14 mouse cellular contexts compared by ENCODE assay signal in the genomic region with DNA sequence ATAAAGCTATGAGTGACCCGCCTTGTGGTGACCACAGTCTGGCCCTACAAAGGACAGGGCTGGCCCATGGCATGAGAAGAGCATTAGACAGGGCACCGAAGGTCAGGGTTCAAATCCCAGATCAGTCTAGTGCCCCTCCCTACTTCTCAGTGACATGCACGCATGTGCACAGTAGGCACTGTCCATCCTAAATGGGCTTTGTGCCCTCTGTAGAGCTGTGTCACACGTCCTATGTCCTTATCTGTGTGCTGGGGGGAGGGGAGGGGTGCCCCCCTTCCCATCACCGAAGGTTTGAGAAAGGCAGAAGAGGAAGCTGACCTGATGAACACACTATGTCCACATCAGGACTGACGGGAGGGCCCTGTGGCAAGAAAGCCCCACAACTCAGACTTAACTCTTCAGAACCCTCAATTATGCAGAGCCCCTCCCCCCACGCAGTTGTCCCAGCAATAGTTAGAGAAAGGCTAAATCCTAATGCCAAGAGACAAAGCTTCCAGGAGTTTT. TPM values are rescaled to one million over a fixed set of nuclear protein-coding genes. Genes with fewer than 3 reads are reported as not detected.
DNase-seq lines count a peak whose midpoint lies in the region; ATAC-seq and TF ChIP-seq lines count a peak whose summit lies in the region.
"Had no signal": no experiment of that assay in that cellular context is flagged by ENCODE, and none has a peak within 500 bp of the region (broad histone marks: within the 10 kb centered on the region; RNA-seq: fewer than 3 reads in every experiment).

No protein-coding gene starts in this region.

- 0 out of 2 replicates have a peak, but pooled peaks cover 3% of the 10 kb centered on the region for H3K36me3 ChIP-seq in liver, postnatal 0 days (replicated peaks; ENCODE audit: insufficient read depth, low read length)
- H3K36me3 ChIP-seq in liver, embryonic 11.5 days (ENCODE audit: control insufficient read depth, insufficient read depth, low read length), result no peaks in the 10 kb centered on the region
- peaks cover 36% of the 10 kb centered on the region for H3K36me3 ChIP-seq in embryonic facial prominence, embryonic 10.5 days (replicated peaks)
- H3K36me3 ChIP-seq: forebrain, embryonic 15.5 days; midbrain, embryonic 12.5 days had no signal

- intact Hi-C loops in left cerebral cortex, postnatal 14 days (cut with DNase I), result no loop called here

- peak; percentile 42 for DNase-seq in liver, postnatal 0 days
- DNase-seq in liver, embryonic 11.5 days (ENCODE audit: low spot score), result no peak
- DNase-seq in embryonic facial prominence, embryonic 10.5 days (ENCODE audit: low spot score), result no peak
- no peak for DNase-seq in layer of hippocampus, adult 18-20 months (ENCODE audit: low spot score in 2 of 2)
- DNase-seq in left cerebral cortex, postnatal 14 days (ENCODE audit: low spot score in 2 of 2), result no peak
- DNase-seq: adrenal gland, adult 8-10 months; gastrocnemius, postnatal 14 days; left cerebral cortex, postnatal 4 days had no signal

- no peak for TF ChIP-seq EP300 in liver, postnatal 0 days (IDR thresholded peaks at IDR 0.05; ENCODE audit: low read depth)

- H3K9ac ChIP-seq in liver, postnatal 0 days (replicated peaks), result no peak overlapping the region
- H3K9ac ChIP-seq in liver, embryonic 11.5 days (ENCODE audit: low read depth, low read length), result no peak overlapping the region
- H3K9ac ChIP-seq: forebrain, embryonic 15.5 days; midbrain, embryonic 12.5 days had no signal

- peaks cover 11% of the 10 kb centered on the region for H3K27me3 ChIP-seq in liver, postnatal 0 days (ENCODE audit: insufficient read depth, low read length)
- peaks cover 16% of the 10 kb centered on the region for H3K27me3 ChIP-seq in liver, embryonic 11.5 days (replicated peaks; ENCODE audit: control insufficient read depth, insufficient read depth, low read length)
- H3K27me3 ChIP-seq in embryonic facial prominence, embryonic 10.5 days (replicated peaks; ENCODE audit: low read depth, poor library complexity, severe bottlenecking), result peaks cover 33% of the 10 kb centered on the region

- TF ChIP-seq CTCF in liver, postnatal 0 days (IDR thresholded peaks at IDR 0.05; ENCODE audit: low read depth), result no peak

- peak overlapping the region; percentile 63; the same call in 1 of the 2 replicates for H3K4me3 ChIP-seq in liver, postnatal 0 days (ENCODE audit: low read depth, low read length)
- H3K4me3 ChIP-seq in liver, embryonic 11.5 days (ENCODE audit: low read depth, low read length), result no peak overlapping the region
- peak overlapping the region; percentile 84; the same call in 1 of the 2 replicates for H3K4me3 ChIP-seq in embryonic facial prominence, embryonic 10.5 days
- H3K4me3 ChIP-seq: forebrain, embryonic 15.5 days; midbrain, embryonic 12.5 days had no signal

- H3K4me2 ChIP-seq in liver, postnatal 0 days (ENCODE audit: low read depth, low read length), result peak overlapping the region; percentile 87
- no peak overlapping the region for H3K4me2 ChIP-seq in liver, embryonic 11.5 days
- H3K4me2 ChIP-seq: forebrain, embryonic 15.5 days; midbrain, embryonic 12.5 days had no signal

- 55% methylated on average over 7 of the region's 7 CpGs for WGBS in liver, postnatal 0 days (ENCODE audit: insufficient replicate concordance)
- WGBS in liver, embryonic 11.5 days, result 56% methylated on average over 7 of the region's 7 CpGs
- 49% methylated on average over 7 of the region's 7 CpGs for WGBS in embryonic facial prominence, embryonic 10.5 days

- ATAC-seq in liver, postnatal 0 days, result no peak
- no peak for ATAC-seq in liver, embryonic 11.5 days (replicated peaks; ENCODE audit: low FRiP score)
- ATAC-seq in granulocyte monocyte progenitor cell, adult 5-6 weeks (replicated peaks; ENCODE audit: poor library complexity, severe bottlenecking), result peak; percentile 63
- ATAC-seq in megakaryocyte progenitor cell, adult 5-6 weeks (replicated peaks; ENCODE audit: poor library complexity), result peak; percentile 60
- ATAC-seq: forebrain, embryonic 15.5 days; inflammation-experienced regulatory T-cells, adult 6 months had no signal

- no peak overlapping the region for H3K27ac ChIP-seq in liver, postnatal 0 days (ENCODE audit: low read depth)
- no peak overlapping the region for H3K27ac ChIP-seq in liver, embryonic 11.5 days (ENCODE audit: low read depth, low read length)
- no peak overlapping the region for H3K27ac ChIP-seq in embryonic facial prominence, embryonic 10.5 days (replicated peaks)
- H3K27ac ChIP-seq: forebrain, embryonic 15.5 days; midbrain, embryonic 12.5 days had no signal

- H3K4me1 ChIP-seq in liver, postnatal 0 days (ENCODE audit: insufficient read depth), result peaks cover 14% of the 10 kb centered on the region
- H3K4me1 ChIP-seq in liver, embryonic 11.5 days (replicated peaks; ENCODE audit: control insufficient read depth, insufficient read depth, low read length), result peaks cover 8% of the 10 kb centered on the region; the same call in 1 of the 2 replicates
- peaks cover 46% of the 10 kb centered on the region for H3K4me1 ChIP-seq in embryonic facial prominence, embryonic 10.5 days

- H3K9me3 ChIP-seq in liver, postnatal 0 days (ENCODE audit: low read length), result no peaks in the 10 kb centered on the region
- H3K9me3 ChIP-seq in liver, embryonic 11.5 days (ENCODE audit: control insufficient read depth, low read length), result no peaks in the 10 kb centered on the region
- no peaks in the 10 kb centered on the region for H3K9me3 ChIP-seq in embryonic facial prominence, embryonic 10.5 days
- H3K9me3 ChIP-seq: forebrain, embryonic 15.5 days; midbrain, embryonic 12.5 days had no signal

RNA-seq across cellular contexts. Expression of a gene that starts 2.5 kb away (rescaled TPM):
- 7.8 and 7.9 TPM in 2 replicates for polyA plus RNA-seq in liver, postnatal 0 days (2015; fragmentation: Nextera tagmentation; extraction: Ambion mirVana)
- 7.5 and 7.9 TPM in 2 replicates for polyA plus RNA-seq in liver, embryonic 11.5 days (2014; fragmentation: Nextera tagmentation; extraction: Ambion mirVana)
- 24.6 and 29.7 TPM in 2 replicates for polyA plus RNA-seq in embryonic facial prominence, embryonic 10.5 days (2016; fragmentation: Nextera tagmentation; extraction: Ambion mirVana)
- 8.1 and 14.5 TPM in 2 replicates for total RNA-seq in granulocyte monocyte progenitor cell, adult 5-6 weeks (2014; fragmentation: Nextera tagmentation)
- 13.1 and 21.6 TPM in 2 replicates for total RNA-seq in granulocyte monocyte progenitor cell, adult 5-6 weeks (2017)
- total RNA-seq in megakaryocyte progenitor cell, adult 5-6 weeks (2015), result 14.7 and 19.3 TPM in 2 replicates
- 20.9 and 21.4 TPM in 2 replicates for total RNA-seq in megakaryocyte progenitor cell, adult 5-6 weeks (2017)
- total RNA-seq in layer of hippocampus, adult 18-20 months (2021), result 1 to 10 TPM; 9.0 to 9.2 TPM
- total RNA-seq in left cerebral cortex, postnatal 14 days (2021), result 10 to 100 TPM; 14.3 to 15.8 TPM

RNA-seq across cellular contexts. Expression of a gene that starts 25.4 kb away (rescaled TPM):
- polyA plus RNA-seq in liver, postnatal 0 days (2015; fragmentation: Nextera tagmentation; extraction: Ambion mirVana), result not detected in 2 replicates
- not detected in 2 replicates for polyA plus RNA-seq in liver, embryonic 11.5 days (2014; fragmentation: Nextera tagmentation; extraction: Ambion mirVana)
- 0.65 and 0.99 TPM in 2 replicates for polyA plus RNA-seq in embryonic facial prominence, embryonic 10.5 days (2016; fragmentation: Nextera tagmentation; extraction: Ambion mirVana)
- total RNA-seq in granulocyte monocyte progenitor cell, adult 5-6 weeks (2014; fragmentation: Nextera tagmentation), result not detected in 2 replicates
- not detected in 2 replicates for total RNA-seq in granulocyte monocyte progenitor cell, adult 5-6 weeks (2017)
- not detected in 2 replicates for total RNA-seq in megakaryocyte progenitor cell, adult 5-6 weeks (2015)
- not detected in 2 replicates for total RNA-seq in megakaryocyte progenitor cell, adult 5-6 weeks (2017)
- 1 to 10 TPM; 2.1 to 3.8 TPM for total RNA-seq in layer of hippocampus, adult 18-20 months (2021)
- 1 to 10 TPM; 3.8 to 6.8 TPM for total RNA-seq in left cerebral cortex, postnatal 14 days (2021)
- total RNA-seq: adrenal gland, adult 8-10 months; gastrocnemius, postnatal 14 days had no signal
- polyA plus RNA-seq: neural tube, embryonic 11.5 days had no signal

Comparison
In these comparisons a context has a peak if more than half of its experiments do, and no peak if none do; other contexts are left out.
1. ATAC-seq: peak in granulocyte monocyte progenitor cell, adult 5-6 weeks (single experiment) and megakaryocyte progenitor cell, adult 5-6 weeks (single experiment); none in liver, postnatal 0 days (single experiment) and liver, embryonic 11.5 days (single experiment).